Comparison of ENCODE assay signal across 9 mouse cellular contexts in the genomic region with DNA sequence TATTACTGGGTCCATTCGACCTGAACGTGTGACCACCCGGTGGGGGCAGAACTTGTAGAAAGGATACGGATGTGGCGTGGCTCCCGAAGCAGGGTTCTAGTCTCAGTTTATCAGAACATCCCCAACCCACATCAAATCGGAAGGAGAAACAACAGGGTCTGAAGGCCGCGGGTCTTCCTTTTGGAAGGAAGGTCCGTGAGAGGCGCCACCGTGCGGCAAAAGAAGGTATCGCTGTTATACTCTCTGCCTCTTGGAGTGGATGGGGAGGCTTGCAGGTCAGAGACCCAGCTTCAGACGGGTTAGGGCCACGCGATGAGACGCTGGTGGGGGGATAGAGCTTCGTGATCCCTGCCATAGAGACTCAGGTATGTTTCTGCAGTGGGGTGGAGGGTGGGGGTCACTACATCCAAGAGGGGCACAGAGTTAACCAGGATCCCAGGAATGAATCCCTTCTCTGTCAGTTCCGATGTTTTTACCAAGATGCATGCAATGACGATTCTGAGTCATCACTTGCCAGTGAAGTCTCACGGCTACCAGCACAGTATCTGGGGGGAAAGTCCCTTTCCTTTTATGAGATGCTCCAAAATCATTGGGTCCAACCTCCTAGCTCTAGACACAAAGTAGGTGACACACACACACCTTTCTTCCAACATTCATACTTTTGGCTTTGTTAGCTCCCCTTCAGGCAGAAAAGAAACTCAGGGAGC. TPM values are rescaled to one million over a fixed set of nuclear protein-coding genes. Genes with fewer than 3 reads are reported as not detected.
DNase-seq lines count a peak whose midpoint lies in the region; ATAC-seq and TF ChIP-seq lines count a peak whose summit lies in the region.
"Had no signal": no experiment of that assay in that cellular context is flagged by ENCODE, and none has a peak within 500 bp of the region (broad histone marks: within the 10 kb centered on the region; RNA-seq: fewer than 3 reads in every experiment).

No protein-coding gene starts in this region.

- H3K9ac ChIP-seq in heart, embryonic 12.5 days = no peak overlapping the region
- H3K9ac ChIP-seq in midbrain, embryonic 11.5 days (ENCODE audit: low read length) = no peak overlapping the region

- H3K27ac ChIP-seq in heart, embryonic 12.5 days (ENCODE audit: poor library complexity, severe bottlenecking) = no peak overlapping the region
- H3K27ac ChIP-seq in midbrain, embryonic 11.5 days (ENCODE audit: low read depth, low read length) = no peak overlapping the region
- H3K27ac ChIP-seq in testis, adult 2 months (ENCODE audit: control insufficient read depth, insufficient read depth, low read depth, low read length) = no peak overlapping the region

- H3K36me3 ChIP-seq in heart, embryonic 12.5 days = no peaks in the 10 kb centered on the region
- no peaks in the 10 kb centered on the region for H3K36me3 ChIP-seq in midbrain, embryonic 11.5 days (ENCODE audit: control insufficient read depth, insufficient read depth, low read length)
- no peaks in the 10 kb centered on the region for H3K36me3 ChIP-seq in testis, adult 2 months (ENCODE audit: control insufficient read depth, insufficient read depth, low read length)
- H3K36me3 ChIP-seq: neural tube, embryonic 13.5 days had no signal

- no peaks in the 10 kb centered on the region for H3K27me3 ChIP-seq in heart, embryonic 12.5 days (replicated peaks)
- 0 out of 2 replicates have a peak, but pooled peaks cover 2% of the 10 kb centered on the region for H3K27me3 ChIP-seq in midbrain, embryonic 11.5 days (ENCODE audit: control insufficient read depth, insufficient read depth, low read length)
- no peaks in the 10 kb centered on the region for H3K27me3 ChIP-seq in testis, adult 2 months (ENCODE audit: control insufficient read depth, insufficient read depth, low read length)

- no peak for ATAC-seq in heart, embryonic 12.5 days (ENCODE audit: insufficient number of reproducible peaks, low FRiP score)
- 0 out of 2 replicates have a peak, but pooled peaks have one; percentile 46 for ATAC-seq in midbrain, embryonic 11.5 days (ENCODE audit: low FRiP score)

- H3K4me1 ChIP-seq in heart, embryonic 12.5 days (replicated peaks) = peaks cover 18% of the 10 kb centered on the region; the same call in 1 of the 2 replicates
- peaks cover 3% of the 10 kb centered on the region for H3K4me1 ChIP-seq in midbrain, embryonic 11.5 days (ENCODE audit: control insufficient read depth, insufficient read depth, low read length)
- peaks cover 7% of the 10 kb centered on the region for H3K4me1 ChIP-seq in testis, adult 2 months (ENCODE audit: control insufficient read depth, insufficient read depth, low read length)

- peak overlapping the region; percentile 34; the same call in 1 of the 2 replicates for H3K4me2 ChIP-seq in heart, embryonic 12.5 days
- no peak overlapping the region for H3K4me2 ChIP-seq in midbrain, embryonic 11.5 days

- no peak for TF ChIP-seq POLR2A in testis, adult 2 months (IDR thresholded peaks at IDR 0.05; ENCODE audit: control insufficient read depth, low read depth, low read length)

- no peak overlapping the region for H3K4me3 ChIP-seq in heart, embryonic 12.5 days
- no peak overlapping the region for H3K4me3 ChIP-seq in midbrain, embryonic 11.5 days (ENCODE audit: low read depth, low read length)
- H3K4me3 ChIP-seq in testis, adult 2 months (ENCODE audit: control insufficient read depth, low read depth, low read length) = peak overlapping the region; percentile 12
- H3K4me3 ChIP-seq: neural tube, embryonic 13.5 days had no signal

- no peak for DNase-seq in heart, postnatal 25 days (ENCODE audit: low spot score)
- peak; percentile 56 for DNase-seq in T-cell, adult 2 months (ENCODE audit: low spot score)
- DNase-seq in embryo, embryonic 10 days (ENCODE audit: low spot score) = peak; percentile 85
- DNase-seq in heart, postnatal 36 days = peak; percentile 66 to 80
- DNase-seq in left cerebral cortex, postnatal 14 days (ENCODE audit: low spot score in 2 of 2) = peak; percentile 71 to 72
- peak; percentile 99 for DNase-seq in midbrain, embryonic 11.5 days (ENCODE audit: low spot score, missing footprints)

- TF ChIP-seq CTCF in testis, adult 2 months (IDR thresholded peaks at IDR 0.05; ENCODE audit: control insufficient read depth, insufficient read depth, insufficient replicate concordance, low read depth, low read length) = peak; percentile 92

- intact Hi-C loops in heart, postnatal 25 days (cut with DNase I) = loop anchor here (10.0 kb wide), 1 partner anchor 275 kb away; the partner anchor contains the start of genes Cd164l2 and Gpr3
- intact Hi-C loops in heart, postnatal 36 days (cut with DNase I) = no loop called here
- intact Hi-C loops in left cerebral cortex, postnatal 14 days (cut with DNase I) = loop anchor here (10.0 kb wide), 1 partner anchor 275 kb away; the partner anchor contains the start of genes Cd164l2 and Gpr3

- no peaks in the 10 kb centered on the region for H3K9me3 ChIP-seq in heart, embryonic 12.5 days (replicated peaks)
- no peaks in the 10 kb centered on the region for H3K9me3 ChIP-seq in midbrain, embryonic 11.5 days (ENCODE audit: control insufficient read depth, low read length)
- H3K9me3 ChIP-seq: neural tube, embryonic 13.5 days had no signal

- WGBS in heart, embryonic 12.5 days = 27% methylated on average over 22 of the region's 22 CpGs
- 26% methylated on average over 22 of the region's 22 CpGs for WGBS in midbrain, embryonic 11.5 days

RNA-seq across cellular contexts. Expression of gene Fam76a, which starts 17.2 kb away (rescaled TPM):
- 25.9 and 29.0 TPM in 2 replicates for polyA plus RNA-seq in heart, embryonic 12.5 days (2016; fragmentation: Nextera tagmentation; extraction: Ambion mirVana)
- 10 to 100 TPM; 32.0 to 42.2 TPM for total RNA-seq in heart, postnatal 25 days (2021)
- 10 to 100 TPM; 42.3 to 46.4 TPM for total RNA-seq in heart, postnatal 36 days (2021)
- 10 to 100 TPM; 34.7 to 38.6 TPM for total RNA-seq in left cerebral cortex, postnatal 14 days (2021)
- polyA plus RNA-seq in midbrain, embryonic 11.5 days (2014; fragmentation: Nextera tagmentation; extraction: Ambion mirVana) = 30.1 and 31.7 TPM in 2 replicates
- polyA plus RNA-seq in testis, adult 2 months (2012; rRNA removed) = 102 and 111 TPM in 2 replicates

RNA-seq across cellular contexts. Expression of gene Fgr, which starts 34.3 kb away (rescaled TPM):
- 0.19 and 0.23 TPM in 2 replicates for polyA plus RNA-seq in heart, embryonic 12.5 days (2016; fragmentation: Nextera tagmentation; extraction: Ambion mirVana)
- under 1 TPM; 0.26 to 0.39 TPM for total RNA-seq in heart, postnatal 25 days (2021)
- total RNA-seq in heart, postnatal 36 days (2021) = under 1 TPM; 0.31 to 0.60 TPM
- not detected for total RNA-seq in left cerebral cortex, postnatal 14 days (2021)
- not detected in 2 replicates for polyA plus RNA-seq in midbrain, embryonic 11.5 days (2014; fragmentation: Nextera tagmentation; extraction: Ambion mirVana)
- 0.85 and 1.0 TPM in 2 replicates for polyA plus RNA-seq in testis, adult 2 months (2012; rRNA removed)
- polyA plus RNA-seq: neural tube, embryonic 13.5 days had no signal

RNA-seq across cellular contexts. Expression of gene Stx12, which starts 55.3 kb away (rescaled TPM):
- polyA plus RNA-seq in heart, embryonic 12.5 days (2016; fragmentation: Nextera tagmentation; extraction: Ambion mirVana) = 60.1 and 60.9 TPM in 2 replicates
- total RNA-seq in heart, postnatal 25 days (2021) = 10 to 100 TPM; 31.5 to 35.0 TPM
- 10 to 100 TPM; 36.4 to 36.7 TPM for total RNA-seq in heart, postnatal 36 days (2021)
- 100 to 1,000 TPM in 1 of 2 experiments, 10 to 100 TPM in 1; 96.2 to 104 TPM for total RNA-seq in left cerebral cortex, postnatal 14 days (2021)
- 96.4 and 99.8 TPM in 2 replicates for polyA plus RNA-seq in midbrain, embryonic 11.5 days (2014; fragmentation: Nextera tagmentation; extraction: Ambion mirVana)
- polyA plus RNA-seq in testis, adult 2 months (2012; rRNA removed) = 13.7 and 17.7 TPM in 2 replicates
